Mouse (Mus musculus): ENCODE data around the gene Tmem259.

GRCm38 (mm10) chr10:79943471-79943901 lies 40.6 kb downstream of the Tmem259 start:
- TF ChIP-seq CTCF (IDR thresholded peaks at IDR 0.05; ENCODE audit: low read depth, low read length) (no peak), POLR2A (IDR thresholded peaks at IDR 0.05; ENCODE audit: insufficient read depth, low read length) (no peak), EP300 (IDR thresholded peaks at IDR 0.05; ENCODE audit: insufficient read depth, low read depth, low read length) (no peak)
